Mouse (Mus musculus): ENCODE measurements around the gene Mogat1. TPM values are rescaled to one million over a fixed set of nuclear protein-coding genes. Genes with fewer than 3 reads are reported as not detected.

Gene Mogat1
- polyA plus RNA-seq, 1 experiment from 2014 or later: not detected

DNA sequence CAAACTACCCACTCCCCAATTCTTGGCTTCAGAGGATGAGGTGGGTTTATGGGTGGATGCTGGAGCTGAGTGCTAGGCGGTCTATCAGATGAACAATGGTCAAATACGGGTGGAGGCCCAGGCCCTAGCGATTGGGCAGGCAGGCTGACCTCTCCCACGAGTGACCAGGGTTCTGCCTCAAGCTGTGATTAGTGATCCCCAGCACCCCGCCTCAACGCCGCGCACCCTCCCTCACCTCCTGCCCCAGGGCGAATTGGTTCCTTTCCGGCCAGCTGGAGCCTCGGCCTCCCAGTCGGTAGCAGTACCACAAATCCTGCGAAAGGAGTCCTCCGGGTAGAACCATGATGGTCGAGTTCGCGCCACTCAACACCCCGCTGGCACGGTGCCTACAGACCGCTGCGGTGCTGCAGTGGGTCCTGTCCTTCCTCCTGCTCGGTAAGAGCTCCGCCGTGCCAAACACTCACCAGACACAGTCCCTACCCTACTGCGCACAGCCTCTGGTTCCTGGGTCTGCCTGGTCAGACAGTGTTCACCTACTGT, 900 bp downstream of the Mogat1 start, which contains the start of gene BC035947:
Gene BC035947, minus strand, starts transcription at position 538 of the 540 bp plus-strand sequence.
- no peak for DNase-seq (ENCODE audit: low read depth, low spot score)
- no peak for TF ChIP-seq CTCF (IDR thresholded peaks at IDR 0.05)
- ATAC-seq: no peak
- in situ Hi-C loops (cut with MboI; ENCODE audit: low pct_unique_long_range_greater_than_20kb): no loop called here
- CTCF ChIA-PET: no interaction called here
- H3K27me3 ChIP-seq: peaks cover 16% of the 10 kb centered on the region
- POLR2A ChIA-PET: interaction anchor here (0.6 kb wide), 1 partner anchor 176 kb away, joined by 4 read pairs; no protein-coding TSS in a partner anchor

DNA sequence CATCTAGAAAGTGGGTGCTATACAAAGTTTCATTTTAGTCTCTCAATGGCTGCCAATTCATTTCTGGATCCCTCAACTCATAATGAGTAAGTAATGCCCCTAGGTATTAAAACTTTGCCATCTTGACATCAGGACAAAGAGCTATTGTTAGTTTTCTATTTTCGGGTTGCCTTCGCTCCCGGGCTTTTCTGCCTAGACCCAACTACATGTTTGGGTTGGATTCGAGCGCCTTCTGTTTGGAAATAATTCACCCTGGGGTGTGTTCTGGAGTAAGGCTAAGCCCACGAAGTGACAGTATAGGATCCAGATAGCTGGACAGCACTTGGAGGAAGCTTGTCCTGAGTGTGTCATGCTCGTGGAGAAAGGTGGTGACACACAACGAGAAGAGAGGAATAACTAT, 2.0 kb downstream of the Mogat1 start:
- POLR2A ChIA-PET: no interaction called here
- H3K27me3 ChIP-seq: peaks cover 6% of the 10 kb centered on the region
- CTCF ChIA-PET: interaction anchor here (2.7 kb wide), 1 partner anchor 12 kb away, joined by 15 read pairs; no protein-coding TSS in a partner anchor
- DNase-seq (ENCODE audit: low read depth, low spot score) (no peak), ATAC-seq (no peak)
- in situ Hi-C loops (cut with MboI; ENCODE audit: low pct_unique_long_range_greater_than_20kb): no loop called here
- TF ChIP-seq CTCF (IDR thresholded peaks at IDR 0.05): no peak

DNA sequence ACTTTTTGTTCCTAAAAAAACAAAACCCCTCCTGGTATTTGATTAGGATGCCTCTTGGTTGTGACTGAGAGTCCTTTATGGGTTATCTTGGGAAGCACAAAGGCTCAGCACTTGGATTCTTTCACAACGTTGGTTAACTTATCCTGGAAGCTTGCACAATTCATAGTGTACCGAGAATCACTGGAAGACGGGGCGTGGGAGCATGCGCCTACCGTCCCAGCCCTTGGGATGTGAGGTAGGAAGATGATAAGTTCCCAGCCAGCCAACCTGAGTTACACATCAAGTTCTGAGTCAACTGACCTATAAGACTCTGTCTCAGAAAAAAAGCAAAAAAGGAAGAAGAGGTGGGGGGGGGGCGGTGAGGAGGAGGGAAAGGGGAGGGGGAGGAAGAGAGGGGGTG, 8.1 kb downstream of the Mogat1 start:
- ATAC-seq: no peak
- in situ Hi-C loops (cut with MboI; ENCODE audit: low pct_unique_long_range_greater_than_20kb): no loop called here

DNA sequence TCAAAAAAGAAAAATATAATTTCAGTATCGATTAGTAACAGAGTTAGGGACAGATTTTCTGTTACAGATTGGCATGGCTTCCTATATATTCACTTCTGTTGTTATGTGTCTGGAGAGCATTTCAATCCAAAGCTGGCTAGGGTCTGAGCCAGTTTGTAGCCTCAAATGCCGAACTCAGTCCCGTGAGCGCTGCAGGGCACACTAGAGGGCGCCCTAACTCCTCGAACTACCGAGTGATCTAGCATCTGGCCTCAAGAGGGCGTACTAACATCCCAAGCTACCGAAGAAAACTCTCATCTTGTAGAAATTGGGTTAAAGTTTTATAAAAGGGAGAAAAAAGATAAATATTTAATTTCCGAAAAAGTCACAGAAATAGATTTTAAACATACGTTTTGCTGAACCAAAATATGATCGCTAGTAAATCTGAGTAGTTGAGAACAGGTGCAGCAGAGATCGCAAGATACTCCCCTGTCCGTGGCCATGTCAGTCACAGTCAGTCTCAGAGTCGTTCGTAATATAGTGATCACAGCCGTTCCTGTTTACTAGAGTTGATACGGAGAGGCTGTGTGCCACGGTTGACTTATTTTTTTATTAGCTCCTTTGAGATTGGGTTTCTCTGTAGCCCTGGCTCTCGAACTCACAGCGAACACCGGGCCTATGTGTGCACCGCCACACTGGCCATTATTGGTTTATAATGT, 14.5 kb downstream of the Mogat1 start:
- in situ Hi-C loops (cut with MboI; ENCODE audit: low pct_unique_long_range_greater_than_20kb): loop anchor here (25.0 kb wide), 1 partner anchor 1112 kb away; no protein-coding TSS in a partner anchor
- no peak for DNase-seq (ENCODE audit: low read depth, low spot score)
- H3K27me3 ChIP-seq: peaks cover 3% of the 10 kb centered on the region
- peak; percentile 86 for TF ChIP-seq CTCF (IDR thresholded peaks at IDR 0.05)
- no peak for ATAC-seq
- POLR2A ChIA-PET: no interaction called here
- CTCF ChIA-PET: interaction anchor here (1.0 to 4.2 kb wide), 6 partner anchors 8 to 160 kb away, joined by 3 to 30 read pairs (median 7); no protein-coding TSS in a partner anchor

More for the DNA sequence above, 8.1 kb downstream of the Mogat1 start:
- peaks cover 9% of the 10 kb centered on the region for H3K27me3 ChIP-seq
- no peak for TF ChIP-seq CTCF (IDR thresholded peaks at IDR 0.05)
- no peak for DNase-seq (ENCODE audit: low read depth, low spot score)
- ChIA-PET POLR2A (no interaction called here), CTCF (no interaction called here)

DNA sequence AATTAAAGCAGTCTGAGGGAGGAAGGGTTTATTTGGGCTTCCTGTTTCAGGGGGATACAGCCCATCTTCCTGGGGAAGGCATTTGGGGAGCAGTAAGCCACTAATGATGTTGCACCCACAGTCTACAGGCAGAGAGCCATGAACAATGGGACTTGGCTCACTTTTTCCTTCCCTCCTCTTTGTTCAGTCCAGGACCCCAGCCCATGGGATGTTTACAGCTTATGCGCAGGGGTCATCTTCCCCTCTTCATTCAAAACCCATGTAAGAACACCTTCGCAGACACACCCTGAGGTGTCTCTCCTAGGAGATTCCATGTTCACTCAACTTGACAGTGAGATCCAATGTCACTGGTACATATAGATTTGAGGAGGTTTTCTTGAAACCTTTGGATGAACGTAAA, 17.6 kb downstream of the Mogat1 start:
- TF ChIP-seq CTCF (IDR thresholded peaks at IDR 0.05): no peak
- ChIA-PET CTCF (interaction anchor here (4.2 kb wide), 1 partner anchor 8 kb away, joined by 30 read pairs; no protein-coding TSS in a partner anchor), POLR2A (no interaction called here)
- ATAC-seq (no peak), DNase-seq (ENCODE audit: low read depth, low spot score) (no peak)
- in situ Hi-C loops (cut with MboI; ENCODE audit: low pct_unique_long_range_greater_than_20kb): loop anchor here (25.0 kb wide), 1 partner anchor 1109 kb away; no protein-coding TSS in a partner anchor
- H3K27me3 ChIP-seq: peaks cover 3% of the 10 kb centered on the region

DNA sequence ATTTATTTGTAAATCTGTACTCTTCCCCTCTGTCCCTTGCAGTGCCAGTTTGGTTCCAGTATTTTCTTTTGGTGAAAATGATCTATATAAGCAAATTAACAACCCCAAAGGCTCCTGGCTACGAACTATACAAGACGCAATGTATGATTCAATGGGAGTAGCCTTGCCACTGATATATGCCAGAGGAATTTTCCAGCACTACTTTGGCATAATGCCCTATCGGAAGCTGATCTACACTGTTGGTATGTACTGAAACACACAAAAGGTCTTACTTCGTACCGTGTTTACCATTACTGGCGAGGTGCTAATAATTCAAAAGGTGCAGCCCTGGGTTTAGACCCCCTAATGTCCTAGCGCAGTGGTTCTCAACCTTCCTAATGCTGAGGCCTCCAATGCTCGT, 18.2 kb downstream of the Mogat1 start:
- ChIA-PET CTCF (no interaction called here), POLR2A (no interaction called here)
- TF ChIP-seq CTCF (IDR thresholded peaks at IDR 0.05): no peak
- ATAC-seq: no peak
- DNase-seq (ENCODE audit: low read depth, low spot score): no peak
- in situ Hi-C loops (cut with MboI; ENCODE audit: low pct_unique_long_range_greater_than_20kb): loop anchor here (25.0 kb wide), 1 partner anchor 1108 kb away; no protein-coding TSS in a partner anchor
- H3K27me3 ChIP-seq: no peaks in the 10 kb centered on the region

DNA sequence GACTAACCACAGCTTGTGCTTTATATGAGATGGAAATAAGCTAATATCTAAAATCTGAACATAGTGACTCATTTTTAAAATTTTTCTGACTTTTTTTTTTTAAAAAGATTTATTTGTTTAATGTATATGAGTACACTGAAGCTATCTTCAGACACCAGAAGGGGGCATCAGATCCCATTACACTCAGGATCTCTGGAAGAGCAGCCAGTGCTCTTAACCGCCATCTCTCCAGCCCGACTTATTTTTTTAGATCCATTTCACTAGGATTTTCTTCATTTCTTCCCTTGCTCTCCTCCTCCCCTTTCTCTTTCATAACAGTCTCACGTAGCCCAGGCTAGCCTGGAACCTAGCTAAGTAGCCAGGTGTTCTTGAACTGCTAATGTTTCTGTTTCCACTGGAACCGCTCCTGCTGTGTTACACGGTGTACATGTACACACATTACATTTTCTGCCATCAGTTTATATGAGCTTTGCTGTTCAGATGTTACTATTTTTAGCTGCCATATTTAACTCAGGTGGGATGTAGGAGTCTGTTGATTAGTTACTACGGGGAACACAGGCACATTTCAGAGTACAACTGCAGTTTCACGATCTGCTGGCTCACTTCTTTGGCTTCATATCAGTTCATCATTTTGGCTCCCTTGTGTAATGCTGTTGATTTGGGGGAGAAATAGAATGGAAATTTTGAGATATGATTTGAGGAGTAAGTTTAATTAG, 19.9 kb downstream of the Mogat1 start:
- ATAC-seq (no peak), DNase-seq (ENCODE audit: low read depth, low spot score) (no peak)
- POLR2A ChIA-PET: no interaction called here
- CTCF ChIA-PET: interaction anchor here (1.1 kb wide), 1 partner anchor 61 kb away, joined by 3 read pairs; no protein-coding TSS in a partner anchor
- TF ChIP-seq CTCF (IDR thresholded peaks at IDR 0.05): no peak
- H3K27me3 ChIP-seq: no peaks in the 10 kb centered on the region
- in situ Hi-C loops (cut with MboI; ENCODE audit: low pct_unique_long_range_greater_than_20kb): loop anchor here (10.0 to 25.0 kb wide), 2 partner anchors 154 to 1107 kb away; no protein-coding TSS in a partner anchor

DNA sequence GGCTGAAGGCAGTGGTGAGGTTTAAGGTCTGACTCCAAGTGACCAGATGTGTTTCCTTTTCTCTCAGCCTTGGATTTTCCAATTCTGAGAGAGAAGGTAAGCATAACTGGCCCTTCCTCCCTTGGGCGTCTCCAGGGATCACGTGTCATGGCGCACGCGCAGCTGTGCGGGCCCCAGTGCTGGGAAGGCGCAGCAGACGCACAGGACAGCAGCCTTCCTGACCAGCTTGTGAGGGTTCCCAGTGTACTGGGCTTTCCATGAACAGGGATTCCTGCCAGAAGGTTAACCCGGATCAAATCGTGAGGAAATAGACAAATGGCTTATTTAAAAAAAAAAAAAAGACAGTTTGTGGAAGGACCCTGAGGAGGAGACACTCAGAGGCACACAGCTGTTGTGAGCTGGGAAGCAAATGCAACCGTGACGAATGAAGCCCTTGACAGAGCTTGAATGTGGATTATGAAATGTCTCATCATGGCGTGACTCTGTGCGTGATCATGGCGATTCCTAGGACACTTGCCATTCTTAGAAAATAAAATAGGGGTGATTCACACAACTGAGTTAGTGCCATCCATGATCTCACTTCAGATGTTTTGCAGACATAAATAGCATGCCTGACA, 21.5 kb downstream of the Mogat1 start:
- DNase-seq (ENCODE audit: low read depth, low spot score): no peak
- in situ Hi-C loops (cut with MboI; ENCODE audit: low pct_unique_long_range_greater_than_20kb): loop anchor here (10.0 to 25.0 kb wide), 2 partner anchors 153 to 1105 kb away; no protein-coding TSS in a partner anchor
- ATAC-seq: no peak
- ChIA-PET POLR2A (no interaction called here), CTCF (no interaction called here)
- no peak for TF ChIP-seq CTCF (IDR thresholded peaks at IDR 0.05)
- H3K27me3 ChIP-seq: no peaks in the 10 kb centered on the region

DNA sequence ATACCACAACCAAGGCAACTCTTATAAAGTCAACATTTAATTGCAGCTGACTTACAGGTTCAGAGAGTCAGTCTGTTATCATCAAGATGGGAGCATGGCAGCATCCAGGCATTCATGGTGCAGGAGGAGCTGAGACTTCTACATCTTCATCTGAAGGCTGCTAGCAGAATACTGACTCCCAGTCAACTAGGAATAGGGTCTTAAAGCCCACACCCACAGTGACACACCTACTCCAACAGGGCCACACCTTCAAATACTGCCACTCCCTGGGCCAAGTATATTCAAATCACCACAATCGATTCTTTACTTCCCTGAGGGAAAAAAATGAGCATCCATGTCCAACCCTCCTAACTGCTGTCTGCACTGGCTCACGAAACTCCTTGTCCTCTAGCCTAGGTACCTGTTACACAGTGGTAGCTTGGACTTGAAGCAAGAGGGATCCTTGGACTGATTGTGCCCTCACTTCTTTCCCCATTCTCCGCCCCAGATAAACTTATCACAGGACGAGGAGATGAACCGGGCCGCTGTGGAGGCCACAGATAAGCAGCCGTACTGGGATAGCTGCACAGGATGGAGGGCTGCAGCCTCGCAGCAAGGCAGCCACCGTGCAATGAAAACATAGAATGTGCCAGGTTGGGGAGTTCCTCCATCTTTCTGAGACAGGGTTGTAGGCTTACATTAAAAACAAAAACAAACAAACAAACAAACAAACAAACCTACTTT, 23.8 kb downstream of the Mogat1 start:
- in situ Hi-C loops (cut with MboI; ENCODE audit: low pct_unique_long_range_greater_than_20kb): loop anchor here (10.0 to 25.0 kb wide), 2 partner anchors 150 to 1103 kb away; no protein-coding TSS in a partner anchor
- ChIA-PET CTCF (interaction anchor here (5.2 kb wide), 1 partner anchor 8 kb away, joined by 30 read pairs; no protein-coding TSS in a partner anchor), POLR2A (no interaction called here)
- H3K27me3 ChIP-seq: no peaks in the 10 kb centered on the region
- DNase-seq (ENCODE audit: low read depth, low spot score) (no peak), ATAC-seq (no peak)
- no peak for TF ChIP-seq CTCF (IDR thresholded peaks at IDR 0.05)

Data from Patski (cell line).